Mouse (Mus musculus): ENCODE results near the gene Pdp2. TPM values are rescaled to one million over a fixed set of nuclear protein-coding genes. Genes with fewer than 3 reads are reported as not detected.
"Not testable (repeated sequence)": the region's sequence is repeated elsewhere in the genome, so short reads cannot be mapped to it uniquely, and the experiment has no call there.

The Pdp2 gene
- polyA plus RNA-seq, 1 experiment, result 4.0 TPM

DNA sequence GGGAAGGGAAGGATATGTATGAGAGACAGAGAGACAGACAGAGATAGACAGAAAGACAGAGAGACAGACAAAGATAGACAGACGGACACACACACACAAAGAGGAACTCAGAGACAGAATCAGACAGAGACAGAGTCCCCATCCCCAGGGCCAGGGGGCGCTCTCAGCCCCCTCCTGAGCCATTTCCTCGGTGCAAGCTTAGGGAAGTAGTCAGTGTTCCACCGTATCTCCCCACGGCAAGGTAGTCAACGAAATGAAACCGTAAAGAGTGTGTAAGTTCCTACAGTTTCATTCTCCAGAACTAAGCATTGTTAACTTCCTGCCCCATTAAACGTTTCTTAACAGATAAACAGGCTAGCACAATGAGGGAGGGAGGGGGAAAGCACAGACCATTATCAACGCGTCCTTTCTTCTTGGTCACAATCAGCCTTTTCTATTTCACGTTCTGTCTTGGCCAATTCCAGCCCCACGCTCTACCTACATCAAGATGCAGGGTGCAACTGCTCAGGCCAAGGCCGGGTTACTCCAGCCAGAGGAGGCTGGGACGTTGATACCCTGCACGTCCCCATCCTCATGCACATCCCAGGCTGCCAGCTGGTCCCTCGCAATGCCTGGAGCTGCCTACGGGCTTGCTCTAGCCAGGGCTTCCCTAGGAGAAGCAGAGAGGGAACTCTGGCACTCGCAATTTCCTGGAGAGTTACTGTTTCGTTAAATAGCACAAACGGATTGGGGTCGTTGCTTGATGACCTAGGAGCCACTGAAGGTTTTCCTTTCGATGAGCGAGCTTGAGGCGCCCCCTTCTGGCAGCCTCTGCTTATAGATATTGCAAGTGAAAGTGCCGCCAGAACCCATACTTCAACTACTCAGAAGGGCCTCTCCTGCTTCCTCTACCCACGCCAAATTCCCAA lies 20.6 kb upstream of the Pdp2 start:
- peak overlapping the region; percentile 38 for H3K4me3 ChIP-seq (ENCODE audit: insufficient read depth, low read length)
- no peaks in the 10 kb centered on the region for H3K4me1 ChIP-seq (ENCODE audit: control insufficient read depth, insufficient read depth, low read length)
- TF ChIP-seq CTCF (IDR thresholded peaks at IDR 0.05; ENCODE audit: borderline replicate concordance, insufficient read depth, low read length), result peak; percentile 59
- TF ChIP-seq POLR2A (IDR thresholded peaks at IDR 0.05; ENCODE audit: low read depth, low read length), result no peak; the same call in 1 of the 2 replicates
- H3K27ac ChIP-seq (ENCODE audit: insufficient read depth, low read length), result no peak overlapping the region

DNA sequence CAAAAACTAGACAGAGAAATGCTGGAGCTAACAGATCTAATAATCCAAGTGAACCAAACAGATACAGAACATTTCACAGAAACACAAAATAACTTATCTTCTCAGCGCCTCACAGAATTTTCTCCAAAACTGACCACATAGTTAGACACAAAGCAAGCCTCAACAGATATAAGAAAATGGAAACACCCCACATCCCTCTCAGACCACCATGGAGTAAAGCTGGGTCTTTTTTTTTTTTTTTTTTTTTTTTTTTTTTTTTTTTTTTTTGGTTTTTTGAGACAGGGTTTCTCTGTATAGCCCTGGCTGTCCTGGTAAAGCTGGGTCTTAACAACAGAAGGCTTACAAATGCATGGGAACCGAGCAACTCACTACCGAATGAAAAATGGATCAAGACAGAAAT lies 14.4 kb upstream of the Pdp2 start:
- no peaks in the 10 kb centered on the region for H3K4me1 ChIP-seq (ENCODE audit: control insufficient read depth, insufficient read depth, low read length)
- TF ChIP-seq POLR2A (IDR thresholded peaks at IDR 0.05; ENCODE audit: low read depth, low read length), result no peak
- no peak for TF ChIP-seq CTCF (IDR thresholded peaks at IDR 0.05; ENCODE audit: borderline replicate concordance, insufficient read depth, low read length)
- no peak overlapping the region for H3K27ac ChIP-seq (ENCODE audit: insufficient read depth, low read length)
- no peak overlapping the region for H3K4me3 ChIP-seq (ENCODE audit: insufficient read depth, low read length)

DNA sequence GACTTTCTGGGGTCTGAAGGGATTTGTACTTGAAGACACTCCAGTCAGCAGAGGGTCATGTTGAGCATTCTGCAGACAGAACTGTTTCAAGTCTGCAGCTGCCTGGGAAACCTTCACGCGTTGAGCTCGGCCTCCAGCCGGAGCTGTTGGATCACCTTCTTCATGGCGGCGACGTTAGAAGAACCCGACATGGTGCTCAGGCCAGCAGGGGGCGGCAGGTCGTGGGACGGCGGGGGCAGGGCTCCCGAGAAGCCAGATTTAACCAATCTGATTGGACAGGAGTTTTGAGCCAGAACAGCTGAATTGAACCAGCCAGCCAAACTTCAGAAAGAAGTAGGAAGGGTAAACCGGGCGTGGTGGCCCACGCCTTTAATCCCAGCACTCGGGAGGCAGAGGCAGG lies 13.6 kb upstream of the Pdp2 start:
- H3K4me1 ChIP-seq (ENCODE audit: control insufficient read depth, insufficient read depth, low read length); H3K27ac ChIP-seq (ENCODE audit: insufficient read depth, low read length): not testable (repeated sequence)

DNA sequence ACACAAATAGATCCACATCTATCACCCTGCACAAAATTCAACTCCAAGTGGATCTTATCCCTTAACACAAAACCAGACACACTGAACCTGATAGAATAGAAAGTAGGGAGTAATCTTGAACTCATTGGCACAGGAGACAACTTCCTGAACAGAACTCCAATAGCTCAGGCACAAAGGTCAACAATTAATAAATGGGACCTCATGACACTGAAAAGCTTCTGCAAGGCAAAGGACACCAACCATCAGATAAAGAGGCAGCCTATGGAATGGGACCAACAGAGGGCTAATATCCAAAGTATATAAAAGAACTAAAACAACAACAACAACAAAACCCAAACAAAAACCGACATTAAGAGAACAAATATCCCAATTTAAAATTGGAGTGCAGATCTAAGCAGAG lies 6.7 kb upstream of the Pdp2 start:
- TF ChIP-seq POLR2A (IDR thresholded peaks at IDR 0.05; ENCODE audit: low read depth, low read length) (no peak), CTCF (IDR thresholded peaks at IDR 0.05; ENCODE audit: borderline replicate concordance, insufficient read depth, low read length) (no peak)
- no peaks in the 10 kb centered on the region for H3K4me1 ChIP-seq (ENCODE audit: control insufficient read depth, insufficient read depth, low read length)
- H3K4me3 ChIP-seq (ENCODE audit: insufficient read depth, low read length), result no peak overlapping the region
- no peak overlapping the region for H3K27ac ChIP-seq (ENCODE audit: insufficient read depth, low read length)

More for the DNA sequence above, 13.6 kb upstream of the Pdp2 start:
- not testable (repeated sequence) for H3K4me3 ChIP-seq (ENCODE audit: insufficient read depth, low read length)

DNA sequence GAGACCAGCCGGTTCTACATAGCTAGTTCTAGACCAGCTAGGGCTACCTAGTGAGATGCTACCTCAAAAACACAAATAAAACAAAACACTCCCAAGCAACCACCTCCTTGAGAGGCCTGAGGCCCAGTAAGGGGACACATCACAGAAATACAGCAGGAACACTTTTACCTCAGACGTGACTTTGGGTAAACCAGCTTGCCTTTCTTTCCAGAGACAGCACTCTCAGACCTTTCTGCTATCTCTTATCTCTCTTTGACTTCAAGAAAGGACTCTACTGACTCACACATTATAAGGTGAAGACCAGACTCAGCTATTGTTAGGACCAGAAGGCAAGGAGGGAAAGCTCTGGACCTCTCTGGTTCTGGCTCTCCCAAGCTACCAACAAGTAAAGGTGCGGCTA lies 967 bp upstream of the Pdp2 start:
- TF ChIP-seq CTCF (IDR thresholded peaks at IDR 0.05; ENCODE audit: borderline replicate concordance, insufficient read depth, low read length) (no peak), POLR2A (IDR thresholded peaks at IDR 0.05; ENCODE audit: low read depth, low read length) (no peak)
- H3K27ac ChIP-seq (ENCODE audit: insufficient read depth, low read length), result no peak overlapping the region
- H3K4me1 ChIP-seq (ENCODE audit: control insufficient read depth, insufficient read depth, low read length), result no peaks in the 10 kb centered on the region
- no peak overlapping the region for H3K4me3 ChIP-seq (ENCODE audit: insufficient read depth, low read length)

DNA sequence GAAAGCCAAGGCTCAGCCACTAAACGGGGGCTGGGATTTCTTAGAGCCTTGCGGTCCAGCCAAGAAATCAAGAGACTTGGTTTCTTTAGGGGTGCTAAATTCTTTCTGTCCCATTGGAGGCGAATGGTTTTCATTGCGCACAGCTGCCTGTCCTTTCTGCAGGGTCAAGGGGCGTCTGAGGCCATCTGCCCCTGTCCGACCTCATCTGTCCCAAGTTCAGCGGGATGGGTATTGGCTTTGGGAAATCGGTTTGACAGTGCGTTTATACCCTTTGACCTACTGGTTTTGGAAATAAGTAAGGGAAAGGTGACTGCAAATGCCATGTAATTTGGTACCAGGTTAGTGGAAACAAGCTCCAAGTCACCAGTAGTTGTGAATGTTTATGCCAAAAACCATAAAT lies 605 bp downstream of the Pdp2 start:
- Histone ChIP-seq H3K27ac (ENCODE audit: insufficient read depth, low read length) (no peak overlapping the region), H3K4me1 (ENCODE audit: control insufficient read depth, insufficient read depth, low read length) (no peaks in the 10 kb centered on the region), H3K4me3 (ENCODE audit: insufficient read depth, low read length) (peak overlapping the region; percentile 65)
- TF ChIP-seq CTCF (IDR thresholded peaks at IDR 0.05; ENCODE audit: borderline replicate concordance, insufficient read depth, low read length) (no peak), POLR2A (IDR thresholded peaks at IDR 0.05; ENCODE audit: low read depth, low read length) (no peak)

DNA sequence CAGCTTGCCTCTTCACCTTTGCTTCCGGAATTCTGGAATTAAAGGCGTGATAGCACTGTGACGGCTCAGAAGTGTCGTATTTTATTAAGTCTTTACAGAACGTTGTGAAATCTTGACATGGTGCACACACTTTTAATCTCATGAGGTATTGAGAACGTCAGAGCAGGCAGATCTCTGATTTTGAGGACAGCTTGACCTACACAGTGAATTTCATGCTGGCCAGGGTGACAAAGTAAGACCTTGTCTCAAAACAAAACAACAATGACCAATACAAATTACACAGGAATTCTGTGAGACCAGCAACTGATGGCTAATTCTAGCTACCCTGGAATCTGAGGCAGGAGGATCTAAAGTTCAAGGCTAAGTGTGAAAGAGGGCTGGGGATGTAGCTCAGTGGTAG lies 1.3 kb downstream of the Pdp2 start:
- TF ChIP-seq CTCF (IDR thresholded peaks at IDR 0.05; ENCODE audit: borderline replicate concordance, insufficient read depth, low read length) (no peak), POLR2A (IDR thresholded peaks at IDR 0.05; ENCODE audit: low read depth, low read length) (no peak)
- Histone ChIP-seq H3K4me3 (ENCODE audit: insufficient read depth, low read length) (no peak overlapping the region), H3K4me1 (ENCODE audit: control insufficient read depth, insufficient read depth, low read length) (no peaks in the 10 kb centered on the region), H3K27ac (ENCODE audit: insufficient read depth, low read length) (no peak overlapping the region)

DNA sequence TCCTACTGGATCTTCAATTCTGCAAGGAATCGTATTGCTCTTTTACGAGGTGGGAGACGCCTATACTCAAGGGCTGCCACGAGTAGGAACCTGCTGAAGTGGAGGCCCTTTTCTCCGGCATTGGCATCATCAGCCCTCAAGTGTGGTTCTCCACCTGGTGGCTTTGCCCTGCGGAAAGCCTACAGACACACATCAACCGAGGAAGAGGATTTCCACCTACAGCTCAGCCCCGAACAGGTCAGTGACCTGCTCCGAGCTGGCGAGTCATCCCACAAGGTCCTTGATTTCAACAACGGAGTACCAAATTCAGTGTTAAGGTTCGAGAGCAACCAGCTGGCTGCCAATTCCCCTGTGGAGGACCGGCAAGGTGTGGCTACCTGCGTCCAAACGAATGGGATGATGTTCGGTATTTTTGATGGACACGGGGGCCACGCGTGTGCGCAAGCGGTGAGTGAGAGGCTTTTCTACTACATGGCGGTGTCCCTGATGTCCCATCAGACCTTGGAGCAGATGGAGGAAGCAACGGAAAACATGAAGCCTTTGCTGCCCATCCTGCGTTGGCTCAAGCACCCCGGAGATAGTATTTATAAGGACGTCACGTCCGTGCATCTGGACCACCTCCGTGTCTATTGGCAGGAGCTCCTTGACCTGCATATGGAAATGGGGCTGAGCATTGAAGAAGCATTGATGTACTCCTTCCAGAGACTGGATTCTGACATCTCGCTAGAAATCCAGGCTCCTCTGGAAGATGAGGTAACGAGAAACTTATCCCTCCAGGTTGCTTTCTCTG lies 2.5 kb downstream of the Pdp2 start:
- H3K4me1 ChIP-seq (ENCODE audit: control insufficient read depth, insufficient read depth, low read length), result no peaks in the 10 kb centered on the region
- TF ChIP-seq POLR2A (IDR thresholded peaks at IDR 0.05; ENCODE audit: low read depth, low read length) (no peak), CTCF (IDR thresholded peaks at IDR 0.05; ENCODE audit: borderline replicate concordance, insufficient read depth, low read length) (no peak)
- no peak overlapping the region for H3K27ac ChIP-seq (ENCODE audit: insufficient read depth, low read length)
- no peak overlapping the region for H3K4me3 ChIP-seq (ENCODE audit: insufficient read depth, low read length)

DNA sequence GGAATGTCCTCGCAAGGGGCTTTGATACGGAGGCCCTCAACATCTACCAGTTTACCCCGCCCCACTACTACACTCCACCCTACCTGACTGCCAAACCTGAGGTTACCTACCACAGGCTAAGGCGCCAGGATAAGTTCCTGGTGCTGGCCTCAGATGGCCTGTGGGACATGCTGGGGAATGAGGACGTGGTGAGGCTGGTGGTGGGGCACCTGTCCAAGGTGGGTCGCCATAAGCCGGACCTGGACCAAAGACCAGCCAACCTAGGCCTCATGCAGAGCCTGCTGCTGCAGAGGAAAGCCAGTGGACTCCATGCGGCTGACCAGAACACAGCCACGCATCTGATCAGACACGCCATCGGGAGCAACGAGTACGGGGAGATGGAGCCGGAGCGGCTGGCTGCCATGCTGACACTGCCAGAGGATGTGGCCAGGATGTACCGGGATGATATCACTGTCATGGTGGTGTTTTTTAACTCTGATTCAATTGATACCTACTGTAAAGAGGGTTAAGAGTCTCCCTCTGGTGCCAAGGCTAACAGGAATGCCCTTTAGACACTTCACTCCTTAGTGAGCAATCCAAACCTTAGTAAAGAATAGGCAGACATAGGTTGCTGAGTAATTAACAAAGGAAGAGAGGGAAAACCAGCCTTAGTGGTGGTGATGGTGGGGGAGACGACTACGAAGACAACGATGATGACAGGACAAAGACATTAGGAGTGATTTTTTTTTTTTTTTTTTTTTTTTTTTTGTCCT lies 3.5 kb downstream of the Pdp2 start:
- TF ChIP-seq POLR2A (IDR thresholded peaks at IDR 0.05; ENCODE audit: low read depth, low read length), result no peak
- TF ChIP-seq CTCF (IDR thresholded peaks at IDR 0.05; ENCODE audit: borderline replicate concordance, insufficient read depth, low read length), result no peak
- no peak overlapping the region for H3K27ac ChIP-seq (ENCODE audit: insufficient read depth, low read length)
- H3K4me1 ChIP-seq (ENCODE audit: control insufficient read depth, insufficient read depth, low read length), result no peaks in the 10 kb centered on the region
- H3K4me3 ChIP-seq (ENCODE audit: insufficient read depth, low read length), result no peak overlapping the region
